Mouse (Mus musculus) heart, adult 10 weeks (tissue): ENCODE measurements around the gene Zgrf1. TPM values are rescaled to one million over a fixed set of nuclear protein-coding genes. Genes with fewer than 3 reads are reported as not detected.

ENCODE experiments used
- polyA plus RNA-seq: library from polyadenylated mRNA; stranded (reverse); fragments of 350-450 nt; fragmentation: Illumina TruSeq; extraction: RNeasy Lipid Tissue Mini Kit (QIAGEN cat#74804); gene quantifications from one replicate; pipeline ENCODE4 v1.2.3, GENCODE M21; 2014; ENCODE audit warnings: low read depth, low replicate concordance

Zgrf1 gene
- 0.84 TPM for polyA plus RNA-seq

DNA sequence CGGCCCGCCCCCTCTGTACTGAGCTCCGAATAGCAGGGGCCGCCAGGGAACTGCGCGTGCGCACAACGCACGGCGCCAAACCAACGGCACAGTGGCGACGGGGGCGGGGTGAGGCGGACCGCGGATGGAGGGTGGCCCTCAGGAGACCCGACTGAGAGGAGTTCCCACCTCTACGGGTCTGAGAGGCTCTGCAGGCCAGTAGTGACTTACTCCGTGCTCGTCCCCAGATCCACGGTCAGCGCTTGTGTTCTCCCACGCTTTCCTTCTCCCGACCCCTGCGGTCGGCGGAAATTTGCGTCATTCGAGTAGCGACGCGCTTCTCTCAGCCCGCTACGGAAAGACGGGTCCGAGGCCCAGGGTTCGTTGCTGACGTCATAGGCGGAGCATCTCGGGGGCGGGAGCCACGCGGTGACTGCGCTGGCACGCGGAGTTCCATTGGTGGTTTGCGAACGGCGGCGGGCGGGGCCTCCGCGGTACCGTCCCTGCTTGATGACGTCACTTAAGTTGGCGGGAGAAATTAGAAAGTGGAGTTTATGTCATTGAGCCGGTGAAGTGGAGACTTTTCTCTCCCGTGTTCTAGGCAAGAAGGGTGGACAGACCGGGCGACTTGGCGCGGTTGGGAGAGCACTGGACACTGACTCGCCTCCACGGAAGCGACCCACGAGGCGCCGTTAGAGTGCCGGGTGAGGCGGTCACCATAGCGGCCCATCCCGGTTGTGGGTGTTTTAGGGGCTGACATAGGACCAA lies at the start of gene Zgrf1, which contains the start of gene Larp7:
TSS of gene Zgrf1 (plus strand) at position 517 of the 747 bp plus-strand sequence.
TSS of gene Larp7 (minus strand) at position 377 of the 747 bp plus-strand sequence.

DNA sequence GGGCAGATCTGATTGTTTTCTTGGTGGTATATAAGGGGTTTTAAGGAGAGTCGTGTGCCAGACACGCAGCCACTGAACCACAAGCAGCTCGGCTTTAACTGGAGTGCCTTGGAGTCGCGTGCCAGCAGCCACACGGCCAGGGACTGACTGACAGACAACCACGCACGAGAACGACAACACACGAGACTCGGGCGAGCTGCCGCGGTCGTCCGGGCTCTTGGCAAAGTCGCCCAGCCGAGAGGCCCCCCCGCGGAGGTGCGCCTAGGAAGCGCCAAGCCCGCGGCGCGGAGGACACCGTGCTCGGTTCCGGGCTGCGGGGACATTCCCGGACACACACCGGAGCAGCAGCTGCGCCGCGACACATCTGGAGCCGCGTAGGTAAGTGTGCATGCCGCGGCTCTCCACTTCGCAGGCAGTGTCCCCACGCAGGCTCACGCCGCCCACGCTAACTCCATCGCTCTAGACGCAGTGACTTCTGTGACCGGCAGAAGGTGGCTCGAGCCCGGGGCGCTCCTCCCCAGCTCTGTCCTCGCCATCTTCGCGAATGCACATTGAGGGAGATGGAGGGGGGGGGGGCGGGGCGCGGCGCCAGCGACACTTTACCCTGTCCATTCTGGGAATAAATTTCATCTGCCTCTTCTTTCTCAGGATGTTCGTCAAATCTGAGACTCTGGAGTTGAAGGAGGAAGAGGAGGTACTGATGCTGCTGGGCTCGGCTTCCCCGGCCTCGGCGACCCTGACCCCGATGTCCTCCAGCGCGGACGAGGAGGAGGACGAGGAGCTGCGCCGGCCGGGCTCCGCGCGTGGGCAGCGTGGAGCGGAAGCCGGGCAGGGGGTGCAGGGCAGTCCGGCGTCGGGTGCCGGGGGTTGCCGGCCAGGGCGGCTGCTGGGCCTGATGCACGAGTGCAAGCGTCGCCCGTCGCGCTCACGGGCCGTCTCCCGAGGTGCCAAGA lies 80.1 kb downstream of the Zgrf1 start, which contains the start of gene Neurog2:
TSS of gene Neurog2 (plus strand) at position 56 of the 953 bp plus-strand sequence.

Other genes starting within 250 kb of the Zgrf1 start
- 132 TPM for gene Ank2, start 54.1 kb upstream of the Zgrf1 start, polyA plus RNA-seq
- gene Larp7, start 140 bp upstream of the Zgrf1 start, polyA plus RNA-seq, result 30.2 TPM
- gene Neurog2, start 79.6 kb downstream of the Zgrf1 start, polyA plus RNA-seq, result not detected
- gene Alpk1, start 227.0 kb downstream of the Zgrf1 start, polyA plus RNA-seq, result 1.6 TPM
- gene Tifa, start 236.3 kb downstream of the Zgrf1 start, polyA plus RNA-seq, result 1.1 TPM